Mouse (Mus musculus) heart, postnatal 0 days (tissue): ENCODE measurements at regions not wholly inside any gene's neighbourhood (a gene's known extent, or its start where the extent isn't known, plus 50 kb on each side); places are given as distances from the start of the nearest gene placed in this dataset.

Source experiments
- ATAC-seq: fragments of 200-750 bp; cut with Nextera tagmentation; 2 replicates; pipeline ENCODE4 v1.8.0; 2017; ENCODE audit warnings: low read depth, moderate number of reproducible peaks, moderate library complexity; ENCODE audit not compliant: insufficient read depth
- DNase-seq: peaks from one replicate; pipeline ENCODE4 v3.0.0-alpha.2; 2016; ENCODE audit warnings: low spot score
- H3K27ac ChIP-seq: fragments of 300-500 bp; sonication (generic); 2 replicates; pipeline ENCODE4 v1.5.1; 2014; ENCODE audit warnings: low read depth, mild to moderate bottlenecking
- H3K27me3 ChIP-seq: fragments of 300-500 bp; sonication (generic); 2 replicates; pipeline ENCODE4 v1.6.1; 2014; ENCODE audit warnings: low read length, mixed read lengths; ENCODE audit not compliant: control insufficient read depth, insufficient read depth
- H3K36me3 ChIP-seq: fragments of 300-500 bp; sonication (generic); replicated peaks from 2 replicates; pipeline ENCODE4 v1.6.1; 2014; ENCODE audit warnings: low read length, mixed read lengths; ENCODE audit not compliant: control insufficient read depth, insufficient read depth
- H3K4me1 ChIP-seq: fragments of 300-500 bp; sonication (generic); 2 replicates; pipeline ENCODE4 v1.6.1; 2014; ENCODE audit warnings: antibody characterized with exemption; ENCODE audit not compliant: control insufficient read depth, insufficient read depth
- H3K4me2 ChIP-seq: fragments of 300-500 bp; sonication (generic); 2 replicates; pipeline ENCODE4 v1.6.1; 2014; ENCODE audit warnings: low read depth, mild to moderate bottlenecking, low read length, moderate library complexity
- H3K4me3 ChIP-seq: fragments of 300-500 bp; sonication (generic); 2 replicates; pipeline ENCODE4 v1.5.1; 2014; ENCODE audit warnings: low read depth, low read length
- H3K9ac ChIP-seq: fragments of 300-500 bp; sonication (generic); replicated peaks from 2 replicates; pipeline ENCODE4 v1.6.1; 2014; ENCODE audit warnings: low read depth, low read length, mixed read lengths
- H3K9me3 ChIP-seq: fragments of 300-500 bp; sonication (generic); replicated peaks from 2 replicates; pipeline ENCODE4 v1.6.1; 2016; ENCODE audit warnings: low read length; ENCODE audit not compliant: control insufficient read depth
- CTCF ChIP-seq: IDR thresholded peaks from 2 replicates; pipeline ENCODE4 v1.5.1; 2016; ENCODE audit warnings: antibody characterized with exemption, control low read depth, low read depth
- EP300 ChIP-seq: IDR thresholded peaks from 2 replicates; pipeline ENCODE4 v1.6.1; 2016; ENCODE audit warnings: antibody characterized with exemption, low read depth
- WGBS: fragments of 180-500 bp; shearing (Covaris S2); extraction: QIAGEN DNeasy Blood & Tissue Kit; methylation state at CpG from one replicate; pipeline ENCODE4 v1.1.7; 2014; 5-methylcytosine and 5-hydroxymethylcytosine counted together

DNA sequence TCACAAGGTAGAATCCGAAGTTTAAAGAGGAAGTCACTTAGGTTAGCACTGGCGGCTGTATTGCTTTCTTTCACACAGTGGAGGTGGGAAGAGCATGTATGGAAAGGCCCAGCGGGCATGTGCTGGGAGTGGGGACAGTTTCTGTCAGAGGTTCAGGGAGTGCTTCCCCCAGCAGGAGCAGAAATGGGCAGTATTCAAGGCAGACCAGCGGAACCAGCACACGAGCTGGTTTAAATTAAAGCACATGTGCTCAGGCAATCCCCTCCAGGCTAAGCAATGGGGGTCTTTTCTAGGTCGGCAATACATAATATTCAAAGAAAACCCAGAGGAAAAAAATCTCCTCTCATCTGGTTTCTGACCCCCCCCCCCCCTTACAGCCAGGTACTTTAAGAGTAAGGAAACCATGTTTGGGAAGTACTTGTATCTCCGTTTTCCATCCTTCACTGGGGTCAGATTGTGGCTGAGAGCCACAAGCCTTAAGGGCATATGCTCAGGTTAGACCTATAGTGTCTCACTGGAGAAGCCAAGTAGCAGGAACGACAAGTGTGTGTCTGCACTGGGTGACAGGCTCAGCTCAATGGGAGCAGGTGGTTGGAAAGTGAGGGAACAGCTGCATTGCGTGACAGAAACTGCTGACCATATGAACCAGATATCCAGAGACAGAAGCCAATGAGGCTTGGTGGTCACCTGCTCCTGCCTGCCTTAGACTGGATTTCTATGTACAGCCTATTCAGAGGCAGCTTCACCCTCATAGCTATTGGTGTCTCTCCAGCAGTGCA lies 111.3 kb upstream of the Mycn start:
- WGBS, result 72% methylated on average over 9 of the region's 9 CpGs
- no peak for DNase-seq
- Histone ChIP-seq H3K36me3 (no peaks in the 10 kb centered on the region), H3K9me3 (no peaks in the 10 kb centered on the region), H3K4me3 (no peak overlapping the region), H3K4me2 (no peak overlapping the region), H3K27ac (no peak overlapping the region), H3K9ac (no peak overlapping the region), H3K4me1 (no peaks in the 10 kb centered on the region), H3K27me3 (no peaks in the 10 kb centered on the region)
- no peak for TF ChIP-seq EP300
- TF ChIP-seq CTCF, result no peak
- ATAC-seq, result no peak

- Histone ChIP-seq H3K36me3 (no peaks in the 10 kb centered on the region), H3K27me3 (no peaks in the 10 kb centered on the region), H3K27ac (no peak overlapping the region), H3K4me2 (no peak overlapping the region), H3K9ac (no peak overlapping the region), H3K4me3 (no peak overlapping the region), H3K9me3 (no peaks in the 10 kb centered on the region), H3K4me1 (no peaks in the 10 kb centered on the region)
- DNase-seq, result no peak
- 79% methylated on average over 6 of the region's 6 CpGs for WGBS
- no peak for ATAC-seq
- TF ChIP-seq EP300 (no peak), CTCF (no peak)
Observed at GRCm38 (mm10) chr12:13052164-13052563, 110.5 kb upstream of the Mycn start.

- ATAC-seq (0 out of 2 replicates have a peak, but pooled peaks have one; percentile 11), DNase-seq (no peak)
- no peaks in the 10 kb centered on the region for H3K27me3 ChIP-seq
- TF ChIP-seq CTCF (no peak), EP300 (no peak)
- no peak overlapping the region for H3K4me3 ChIP-seq
- 33% methylated on average over 8 of the region's 8 CpGs for WGBS
- H3K4me2 ChIP-seq, result no peak overlapping the region
- H3K27ac ChIP-seq, result no peak overlapping the region
- H3K36me3 ChIP-seq, result no peaks in the 10 kb centered on the region
- no peak overlapping the region for H3K9ac ChIP-seq
- H3K4me1 ChIP-seq, result no peaks in the 10 kb centered on the region
- no peaks in the 10 kb centered on the region for H3K9me3 ChIP-seq
Observed at GRCm38 (mm10) chr12:13049659-13050058, 107.9 kb upstream of the Mycn start.

DNA sequence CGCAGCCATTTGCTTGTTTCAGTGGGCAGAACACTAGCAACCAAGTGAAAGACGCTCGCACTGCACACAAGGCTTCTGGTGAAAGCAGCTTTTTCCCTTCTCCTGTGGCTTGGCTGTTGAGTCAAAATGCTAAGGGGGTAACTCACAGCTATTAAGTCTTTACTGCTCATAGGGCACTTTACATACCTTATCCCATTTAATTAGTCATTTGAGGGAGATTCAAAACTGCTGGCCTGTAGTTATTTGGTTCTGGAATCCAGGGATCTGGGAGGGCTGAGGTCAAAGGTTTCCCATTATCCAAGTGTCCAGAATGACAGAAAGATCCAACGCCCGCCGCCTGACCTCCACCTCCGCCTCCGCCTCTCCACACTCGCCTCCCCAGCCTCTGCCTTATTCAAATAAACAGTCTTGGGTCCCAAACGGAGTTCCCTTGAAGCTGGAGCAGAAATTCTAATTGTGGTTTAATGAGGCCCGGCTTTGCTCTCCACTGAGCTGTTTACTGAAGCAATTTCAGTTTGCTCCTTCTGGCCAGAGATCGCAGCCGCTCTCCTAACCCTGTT lies 106.5 kb upstream of the Mycn start:
- no peaks in the 10 kb centered on the region for H3K36me3 ChIP-seq
- no peak for ATAC-seq
- no peak overlapping the region for H3K4me3 ChIP-seq
- H3K27me3 ChIP-seq, result no peaks in the 10 kb centered on the region
- H3K27ac ChIP-seq, result no peak overlapping the region
- H3K9me3 ChIP-seq, result no peaks in the 10 kb centered on the region
- H3K4me1 ChIP-seq, result no peaks in the 10 kb centered on the region
- no peak for DNase-seq
- H3K4me2 ChIP-seq, result no peak overlapping the region
- 57% methylated on average over 13 of the region's 13 CpGs for WGBS
- TF ChIP-seq CTCF (no peak), EP300 (no peak)
- H3K9ac ChIP-seq, result no peak overlapping the region

DNA sequence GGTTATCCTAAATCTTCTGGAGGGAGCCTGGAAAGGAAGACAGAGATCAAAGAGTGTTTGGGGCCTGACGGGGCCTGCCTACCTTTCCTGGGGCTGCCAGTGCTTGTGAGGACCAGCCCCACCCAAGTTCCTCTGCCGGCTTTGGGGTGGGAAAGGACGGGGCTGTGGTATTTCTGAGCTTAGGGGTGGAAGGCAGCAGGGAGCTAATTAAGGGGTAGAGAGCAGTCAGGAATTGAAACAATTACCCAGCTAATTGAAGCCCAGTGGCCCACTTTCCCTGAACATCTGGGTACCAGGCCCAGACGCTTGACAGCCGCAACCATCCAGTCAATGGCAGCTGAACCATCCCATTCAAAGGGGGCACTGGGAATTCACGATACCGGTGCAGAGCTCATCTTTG lies 101.2 kb upstream of the Mycn start:
- DNase-seq (no peak), ATAC-seq (no peak)
- no peak overlapping the region for H3K9ac ChIP-seq
- TF ChIP-seq CTCF, result no peak
- no peak for TF ChIP-seq EP300
- WGBS, result 79% methylated on average over 7 of the region's 7 CpGs
- H3K4me2 ChIP-seq, result no peak overlapping the region
- H3K4me3 ChIP-seq, result no peak overlapping the region
- no peaks in the 10 kb centered on the region for H3K36me3 ChIP-seq
- no peaks in the 10 kb centered on the region for H3K27me3 ChIP-seq
- H3K4me1 ChIP-seq, result no peaks in the 10 kb centered on the region
- H3K9me3 ChIP-seq, result no peaks in the 10 kb centered on the region
- no peak overlapping the region for H3K27ac ChIP-seq
